Mouse (Mus musculus): ENCODE measurements at regions not wholly inside any gene's neighbourhood (a gene's known extent, or its start where the extent isn't known, plus 50 kb on each side); places are given as distances from the start of the nearest gene placed in this dataset.

- Histone ChIP-seq H3K4me1 (ENCODE audit: control insufficient read depth, insufficient read depth, low read length) (no peaks in the 10 kb centered on the region), H3K9me3 (replicated peaks; ENCODE audit: control insufficient read depth, low read length) (peaks cover 2% of the 10 kb centered on the region), H3K4me3 (ENCODE audit: low read length) (no peak overlapping the region), H3K9ac (ENCODE audit: low read length) (no peak overlapping the region), H3K36me3 (ENCODE audit: control insufficient read depth, insufficient read depth) (no peaks in the 10 kb centered on the region), H3K27ac (ENCODE audit: low read length) (no peak overlapping the region), H3K4me2 (ENCODE audit: low read depth, low read length) (no peak overlapping the region), H3K27me3 (ENCODE audit: control insufficient read depth, insufficient read depth, low read length) (no peaks in the 10 kb centered on the region)
- no peak for ATAC-seq (replicated peaks; ENCODE audit: extremely low read depth, insufficient read depth, low FRiP score)
- WGBS: 65% methylated on average over 14 of the region's 14 CpGs
Measured at GRCm38 (mm10) chr10:120655238-120655931, 179.1 kb upstream of the Hmga2 start.

DNA sequence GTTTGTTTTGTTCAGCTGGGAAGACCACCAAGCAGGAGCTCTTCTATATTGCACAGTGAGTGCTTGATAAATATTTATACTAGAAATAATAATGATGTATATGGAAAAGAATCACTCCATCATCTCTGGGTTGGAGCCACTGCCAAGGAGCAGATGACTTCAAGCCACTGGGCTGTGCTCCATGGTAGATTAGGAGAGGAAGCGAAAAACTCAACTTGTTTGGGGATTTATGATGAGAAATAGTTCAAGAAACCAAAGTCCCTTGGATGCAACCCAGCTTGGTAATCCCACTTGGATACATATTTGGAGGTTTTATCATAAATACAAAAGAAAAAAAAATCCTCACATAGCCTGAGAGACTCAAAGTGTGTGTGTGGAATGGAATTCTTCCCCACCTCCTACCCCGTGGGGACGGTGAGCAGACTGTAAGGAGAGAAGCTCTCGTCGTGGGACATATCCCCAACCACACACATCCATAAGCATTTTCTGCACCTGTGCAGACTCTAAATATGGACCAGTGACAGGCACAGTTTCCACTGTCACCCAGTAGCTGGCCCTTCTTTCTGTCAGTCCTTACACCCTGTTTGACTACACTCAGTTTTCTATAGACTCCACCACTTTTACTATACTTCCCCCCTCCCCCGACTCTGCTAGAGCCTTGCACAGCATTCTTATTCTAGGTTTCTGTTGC lies 176.4 kb upstream of the Hmga2 start:
- H3K36me3 ChIP-seq (ENCODE audit: control insufficient read depth, insufficient read depth): no peaks in the 10 kb centered on the region
- H3K4me2 ChIP-seq (ENCODE audit: low read depth, low read length): no peak overlapping the region
- 64% methylated on average over 6 of the region's 6 CpGs for WGBS
- peaks cover 5% of the 10 kb centered on the region for H3K9me3 ChIP-seq (replicated peaks; ENCODE audit: control insufficient read depth, low read length)
- no peaks in the 10 kb centered on the region for H3K27me3 ChIP-seq (ENCODE audit: control insufficient read depth, insufficient read depth, low read length)
- no peak overlapping the region for H3K27ac ChIP-seq (ENCODE audit: low read length)
- H3K4me1 ChIP-seq (ENCODE audit: control insufficient read depth, insufficient read depth, low read length): no peaks in the 10 kb centered on the region
- ATAC-seq (replicated peaks; ENCODE audit: extremely low read depth, insufficient read depth, low FRiP score): no peak
- no peak overlapping the region for H3K4me3 ChIP-seq (ENCODE audit: low read length)
- H3K9ac ChIP-seq (ENCODE audit: low read length): no peak overlapping the region

DNA sequence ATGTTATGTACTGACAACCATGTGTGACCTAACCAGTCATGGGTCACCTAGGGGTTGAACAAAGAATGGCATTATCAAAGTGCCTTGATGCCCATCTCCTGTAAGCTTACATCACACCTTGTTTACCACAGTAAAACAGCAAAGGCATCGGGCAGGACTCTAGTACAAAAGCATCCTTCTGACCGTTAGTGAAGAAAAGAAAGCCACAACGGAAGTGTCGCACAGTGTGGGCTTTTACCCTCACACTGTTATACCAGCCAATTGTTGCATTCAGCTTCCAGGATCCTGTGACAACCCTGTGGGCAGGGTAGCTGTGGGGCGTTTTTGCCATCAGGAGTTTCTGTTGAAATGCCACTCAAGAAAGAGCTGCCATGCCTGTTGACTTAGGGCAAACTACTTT lies 175.6 kb upstream of the Hmga2 start:
- no peaks in the 10 kb centered on the region for H3K27me3 ChIP-seq (ENCODE audit: control insufficient read depth, insufficient read depth, low read length)
- no peak for ATAC-seq (replicated peaks; ENCODE audit: extremely low read depth, insufficient read depth, low FRiP score)
- H3K9ac ChIP-seq (ENCODE audit: low read length): no peak overlapping the region
- no peak overlapping the region for H3K4me3 ChIP-seq (ENCODE audit: low read length)
- peaks cover 5% of the 10 kb centered on the region for H3K9me3 ChIP-seq (replicated peaks; ENCODE audit: control insufficient read depth, low read length)
- H3K36me3 ChIP-seq (ENCODE audit: control insufficient read depth, insufficient read depth): no peaks in the 10 kb centered on the region
- H3K27ac ChIP-seq (ENCODE audit: low read length): no peak overlapping the region
- H3K4me2 ChIP-seq (ENCODE audit: low read depth, low read length): no peak overlapping the region
- H3K4me1 ChIP-seq (ENCODE audit: control insufficient read depth, insufficient read depth, low read length): peaks cover 3% of the 10 kb centered on the region; the same call in 1 of the 2 replicates
- 86% methylated on average over 5 of the region's 5 CpGs for WGBS

DNA sequence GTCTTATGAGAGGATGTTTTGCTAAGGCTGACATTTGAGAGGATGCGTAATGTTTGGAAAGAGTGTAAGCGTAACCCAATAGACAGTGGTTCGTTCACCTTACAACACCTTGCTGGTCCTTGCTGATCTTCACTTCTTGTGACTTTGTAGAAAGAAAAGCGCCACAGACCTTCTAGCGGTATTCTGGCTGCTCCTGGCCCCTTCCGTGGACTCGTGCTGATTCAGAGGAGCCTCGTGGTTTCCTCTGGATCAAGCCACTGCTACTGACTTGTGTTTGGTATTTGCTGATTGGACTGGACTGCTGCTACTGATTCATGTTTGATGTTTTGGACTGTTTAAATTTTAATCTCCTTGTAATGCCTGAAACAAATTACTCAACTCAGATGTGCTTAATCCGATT lies 174.1 kb upstream of the Hmga2 start:
- no peak for ATAC-seq (replicated peaks; ENCODE audit: extremely low read depth, insufficient read depth, low FRiP score)
- Histone ChIP-seq H3K36me3 (ENCODE audit: control insufficient read depth, insufficient read depth) (no peaks in the 10 kb centered on the region), H3K9ac (ENCODE audit: low read length) (no peak overlapping the region), H3K9me3 (replicated peaks; ENCODE audit: control insufficient read depth, low read length) (peaks cover 5% of the 10 kb centered on the region), H3K4me2 (ENCODE audit: low read depth, low read length) (no peak overlapping the region), H3K4me3 (ENCODE audit: low read length) (no peak overlapping the region), H3K27ac (ENCODE audit: low read length) (no peak overlapping the region), H3K4me1 (ENCODE audit: control insufficient read depth, insufficient read depth, low read length) (peaks cover 3% of the 10 kb centered on the region; the same call in 1 of the 2 replicates), H3K27me3 (ENCODE audit: control insufficient read depth, insufficient read depth, low read length) (no peaks in the 10 kb centered on the region)
- 92% methylated on average over 9 of the region's 9 CpGs for WGBS

- WGBS: 72% methylated on average over 3 of the region's 3 CpGs
- no peak for ATAC-seq (replicated peaks; ENCODE audit: extremely low read depth, insufficient read depth, low FRiP score)
- Histone ChIP-seq H3K27me3 (ENCODE audit: control insufficient read depth, insufficient read depth, low read length) (no peaks in the 10 kb centered on the region), H3K4me3 (ENCODE audit: low read length) (no peak overlapping the region), H3K36me3 (ENCODE audit: control insufficient read depth, insufficient read depth) (no peaks in the 10 kb centered on the region), H3K4me2 (ENCODE audit: low read depth, low read length) (no peak overlapping the region), H3K27ac (ENCODE audit: low read length) (no peak overlapping the region), H3K4me1 (ENCODE audit: control insufficient read depth, insufficient read depth, low read length) (peaks cover 3% of the 10 kb centered on the region; the same call in 1 of the 2 replicates), H3K9ac (ENCODE audit: low read length) (no peak overlapping the region), H3K9me3 (replicated peaks; ENCODE audit: control insufficient read depth, low read length) (peaks cover 5% of the 10 kb centered on the region)
Measured at GRCm38 (mm10) chr10:120648741-120649140, 172.5 kb upstream of the Hmga2 start.

- H3K27ac ChIP-seq (ENCODE audit: low read length): no peak overlapping the region
- peaks cover 5% of the 10 kb centered on the region for H3K9me3 ChIP-seq (replicated peaks; ENCODE audit: control insufficient read depth, low read length)
- H3K4me1 ChIP-seq (ENCODE audit: control insufficient read depth, insufficient read depth, low read length): peaks cover 3% of the 10 kb centered on the region; the same call in 1 of the 2 replicates
- no peak overlapping the region for H3K9ac ChIP-seq (ENCODE audit: low read length)
- no peak overlapping the region for H3K4me3 ChIP-seq (ENCODE audit: low read length)
- WGBS: 67% methylated on average over 7 of the region's 7 CpGs
- H3K36me3 ChIP-seq (ENCODE audit: control insufficient read depth, insufficient read depth): no peaks in the 10 kb centered on the region
- H3K27me3 ChIP-seq (ENCODE audit: control insufficient read depth, insufficient read depth, low read length): no peaks in the 10 kb centered on the region
- ATAC-seq (replicated peaks; ENCODE audit: extremely low read depth, insufficient read depth, low FRiP score): no peak
- H3K4me2 ChIP-seq (ENCODE audit: low read depth, low read length): no peak overlapping the region
Measured at GRCm38 (mm10) chr10:120648031-120648430, 171.8 kb upstream of the Hmga2 start.

DNA sequence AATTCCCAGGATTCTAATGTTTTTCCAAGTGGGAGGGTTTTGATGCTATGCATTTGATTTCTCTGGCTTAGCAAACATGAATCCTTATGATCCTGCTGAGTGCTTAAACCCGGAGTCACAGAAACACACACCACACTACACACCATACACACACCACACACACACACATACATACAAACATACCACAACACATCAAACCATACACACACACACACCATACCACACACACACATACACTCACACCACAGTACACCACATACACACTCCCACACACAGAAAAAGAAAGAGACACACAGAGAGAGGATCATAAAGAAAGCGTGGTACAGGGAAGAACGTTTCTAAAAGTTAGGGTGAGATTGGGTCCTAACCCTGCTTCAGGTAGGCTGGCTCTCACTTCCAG lies 171.1 kb upstream of the Hmga2 start:
- Histone ChIP-seq H3K9me3 (replicated peaks; ENCODE audit: control insufficient read depth, low read length) (peaks cover 5% of the 10 kb centered on the region), H3K27me3 (ENCODE audit: control insufficient read depth, insufficient read depth, low read length) (no peaks in the 10 kb centered on the region), H3K27ac (ENCODE audit: low read length) (no peak overlapping the region), H3K4me3 (ENCODE audit: low read length) (peak overlapping the region; percentile 34; the same call in 1 of the 2 replicates), H3K36me3 (ENCODE audit: control insufficient read depth, insufficient read depth) (no peaks in the 10 kb centered on the region), H3K4me1 (ENCODE audit: control insufficient read depth, insufficient read depth, low read length) (peaks cover 3% of the 10 kb centered on the region; the same call in 1 of the 2 replicates), H3K4me2 (ENCODE audit: low read depth, low read length) (peak overlapping the region; percentile 58), H3K9ac (ENCODE audit: low read length) (no peak overlapping the region)
- no peak for ATAC-seq (replicated peaks; ENCODE audit: extremely low read depth, insufficient read depth, low FRiP score)
- WGBS: 53% methylated on average over 3 of the region's 3 CpGs

DNA sequence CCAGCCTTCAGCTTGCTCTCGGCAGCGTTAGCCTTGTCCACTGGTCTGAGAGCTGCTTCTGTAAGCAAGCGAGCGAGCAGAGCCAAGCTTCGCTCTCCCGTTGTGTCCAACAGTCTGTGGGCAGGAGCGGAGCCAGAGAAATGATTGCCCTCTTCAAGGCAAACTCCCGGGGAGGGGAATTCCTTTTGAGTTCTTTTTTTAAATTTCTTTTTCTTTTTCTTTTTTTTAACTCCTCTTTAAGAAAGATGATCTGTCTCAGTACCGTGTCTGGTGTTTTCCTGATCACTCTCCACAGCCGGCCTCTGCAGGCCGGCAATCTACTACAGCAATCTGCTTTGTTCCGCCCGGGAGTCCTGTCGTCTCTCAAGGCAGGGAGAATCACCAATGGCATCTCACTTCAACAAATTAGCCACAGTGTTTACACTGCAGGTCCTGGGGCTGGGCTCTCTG lies 170.6 kb upstream of the Hmga2 start:
- Histone ChIP-seq H3K9ac (ENCODE audit: low read length) (peak overlapping the region; percentile 49; the same call in 1 of the 2 replicates), H3K4me2 (ENCODE audit: low read depth, low read length) (peak overlapping the region; percentile 58), H3K4me1 (ENCODE audit: control insufficient read depth, insufficient read depth, low read length) (peaks cover 3% of the 10 kb centered on the region; the same call in 1 of the 2 replicates), H3K9me3 (replicated peaks; ENCODE audit: control insufficient read depth, low read length) (peaks cover 5% of the 10 kb centered on the region), H3K27ac (ENCODE audit: low read length) (no peak overlapping the region), H3K4me3 (ENCODE audit: low read length) (peak overlapping the region; percentile 34), H3K27me3 (ENCODE audit: control insufficient read depth, insufficient read depth, low read length) (no peaks in the 10 kb centered on the region), H3K36me3 (ENCODE audit: control insufficient read depth, insufficient read depth) (no peaks in the 10 kb centered on the region)
- ATAC-seq (replicated peaks; ENCODE audit: extremely low read depth, insufficient read depth, low FRiP score): no peak; the same call in 1 of the 2 replicates
- 14% methylated on average over 14 of the region's 14 CpGs for whole genome bisulfite sequencing

- ATAC-seq (replicated peaks; ENCODE audit: extremely low read depth, insufficient read depth, low FRiP score): no peak
- Histone ChIP-seq H3K9me3 (replicated peaks; ENCODE audit: control insufficient read depth, low read length) (no peaks in the 10 kb centered on the region), H3K4me2 (ENCODE audit: low read depth, low read length) (no peak overlapping the region), H3K4me1 (ENCODE audit: control insufficient read depth, insufficient read depth, low read length) (peaks cover 6% of the 10 kb centered on the region; the same call in 1 of the 2 replicates), H3K27ac (ENCODE audit: low read length) (no peak overlapping the region), H3K36me3 (ENCODE audit: control insufficient read depth, insufficient read depth) (no peaks in the 10 kb centered on the region), H3K4me3 (ENCODE audit: low read length) (no peak overlapping the region), H3K9ac (ENCODE audit: low read length) (no peak overlapping the region), H3K27me3 (ENCODE audit: control insufficient read depth, insufficient read depth, low read length) (no peaks in the 10 kb centered on the region)
- WGBS: 21% methylated on average over 5 of the region's 5 CpGs
Measured at GRCm38 (mm10) chr10:120640847-120641246, 164.6 kb upstream of the Hmga2 start.
